Mouse (Mus musculus) MEL (cell line): Measurements from ENCODE around the gene Lman1l. TPM values are rescaled to one million over a fixed set of nuclear protein-coding genes. Genes with fewer than 3 reads are reported as not detected.

Experiments
- DNase-seq: peaks from one replicate; pipeline ENCODE4 v3.0.0; 2011; ENCODE audit warnings: low read depth, low spot score
- H3K27ac ChIP-seq: 2 replicates; pipeline ENCODE4 v1.5.1; 2012; ENCODE audit warnings: low read depth, mild to moderate bottlenecking, control low read depth, low read length, moderate library complexity; ENCODE audit not compliant: control insufficient read depth
- H3K27me3 ChIP-seq, 2 experiments: fragments of 150-350 bp in 1 of 2; sonication (generic) in 1 of 2; 2 replicates each; pipeline ENCODE4 v1.6.1; 2012; ENCODE audit warnings: low read length in 2 of 2, mild to moderate bottlenecking in 2 of 2, improper control_type of control experiment in 1 of 2, moderate library complexity in 1 of 2; ENCODE audit not compliant: insufficient read depth in 2 of 2, control insufficient read depth in 1 of 2
- H3K36me3 ChIP-seq, 2 experiments: 2 replicates each; pipeline ENCODE4 v1.6.1; 2012 to 2014; ENCODE audit warnings: low read length in 2 of 2, improper control_type of control experiment in 1 of 2, inconsistent platforms in 1 of 2, mild to moderate bottlenecking in 1 of 2; ENCODE audit not compliant: insufficient read depth in 2 of 2, control insufficient read depth in 1 of 2
- H3K4me1 ChIP-seq, 2 experiments: fragments of 150-350 bp in 1 of 2; sonication (generic) in 1 of 2; 2 replicates each; pipeline ENCODE4 v1.6.1; 2012; ENCODE audit warnings: low read length in 2 of 2, improper control_type of control experiment in 1 of 2, mild to moderate bottlenecking in 1 of 2; ENCODE audit not compliant: insufficient read depth in 2 of 2, control insufficient read depth in 1 of 2
- H3K4me3 ChIP-seq, 2 experiments: fragments of 150-350 bp in 1 of 2; sonication (generic) in 1 of 2; 2 replicates each; pipeline ENCODE4 v1.5.1; 2012; ENCODE audit warnings: low read depth in 2 of 2, low read length in 2 of 2, mild to moderate bottlenecking in 2 of 2, moderate library complexity in 2 of 2, control low read depth in 1 of 2, improper control_type of control experiment in 1 of 2; ENCODE audit not compliant: control insufficient read depth in 1 of 2, insufficient read depth in 1 of 2
- H3K79me2 ChIP-seq: 2 replicates; pipeline ENCODE4 v1.6.1; 2012; ENCODE audit warnings: mild to moderate bottlenecking, low read length, moderate library complexity; ENCODE audit not compliant: control insufficient read depth, poor library complexity, insufficient read depth
- H3K9ac ChIP-seq: 2 replicates; pipeline ENCODE4 v1.6.1; 2012; ENCODE audit warnings: low read depth, mild to moderate bottlenecking, control low read depth, low read length, moderate library complexity; ENCODE audit not compliant: control insufficient read depth, poor library complexity, severe bottlenecking
- H3K9me3 ChIP-seq: fragments of 150-350 bp; sonication (generic); replicated peaks from 2 replicates; pipeline ENCODE4 v1.6.1; 2012; ENCODE audit warnings: mild to moderate bottlenecking, low read length, improper control_type of control experiment, moderate library complexity; ENCODE audit not compliant: insufficient read depth
- BHLHE40 ChIP-seq: IDR thresholded peaks from 2 replicates; pipeline ENCODE4 v1.6.1; 2012; ENCODE audit warnings: low read depth, mild to moderate bottlenecking, inconsistent platforms, low read length, improper control_type of control experiment, borderline replicate concordance
- CHD1 ChIP-seq: IDR thresholded peaks from 2 replicates; pipeline ENCODE4 v1.6.1; 2012; ENCODE audit warnings: low read depth, mild to moderate bottlenecking, inconsistent platforms, low read length, improper control_type of control experiment
- CTCF ChIP-seq, 3 experiments: IDR thresholded peaks in 2 of 3; conservative IDR thresholded peaks in 1 of 3; 2 replicates each; pipeline ENCODE4 v1.5.1; 2011 to 2012; ENCODE audit warnings: low read length in 3 of 3, low read depth in 2 of 3, mild to moderate bottlenecking in 2 of 3, improper control_type of control experiment in 1 of 3, inconsistent platforms in 1 of 3, mixed read lengths in 1 of 3, moderate library complexity in 1 of 3; ENCODE audit not compliant: control insufficient read depth in 1 of 3, insufficient read depth in 1 of 3, poor library complexity in 1 of 3, severe bottlenecking in 1 of 3
- E2F4 ChIP-seq: IDR thresholded peaks from 2 replicates; pipeline ENCODE4 v1.6.1; 2011; ENCODE audit warnings: low read depth, low read length, improper control_type of control experiment, borderline replicate concordance
- EP300 ChIP-seq, 2 experiments: IDR thresholded peaks; 2 replicates each; pipeline ENCODE4 v1.6.1; 2011; ENCODE audit warnings: improper control_type of control experiment in 2 of 2, low read length in 2 of 2, low read depth in 1 of 2, mild to moderate bottlenecking in 1 of 2
- ETS1 ChIP-seq: IDR thresholded peaks from 2 replicates; pipeline ENCODE4 v1.6.1; 2012; ENCODE audit warnings: low read depth, mild to moderate bottlenecking, inconsistent platforms, low read length, improper control_type of control experiment, moderate library complexity
- GABPA ChIP-seq: IDR thresholded peaks from 2 replicates; pipeline ENCODE4 v1.6.1; 2012; ENCODE audit warnings: low read depth, mild to moderate bottlenecking, inconsistent platforms, low read length, improper control_type of control experiment, moderate library complexity
- GATA1 ChIP-seq: IDR thresholded peaks from 2 replicates; pipeline ENCODE4 v1.6.1; 2011; ENCODE audit warnings: low read depth, low read length, improper control_type of control experiment
- KAT2A ChIP-seq: conservative IDR thresholded peaks from 2 replicates; pipeline ENCODE4 v1.6.1; 2012; ENCODE audit warnings: low read depth, low read length, improper control_type of control experiment, inconsistent platforms
- MEF2A ChIP-seq: IDR thresholded peaks from 2 replicates; pipeline ENCODE4 v1.6.1; 2014; ENCODE audit warnings: low read depth, mild to moderate bottlenecking, inconsistent platforms, low read length, improper control_type of control experiment; ENCODE audit not compliant: poor library complexity, insufficient replicate concordance, severe bottlenecking; ENCODE audit errors: extremely low read depth
- MXI1 ChIP-seq: IDR thresholded peaks from 2 replicates; pipeline ENCODE4 v1.6.1; 2011; ENCODE audit warnings: mild to moderate bottlenecking, low read depth, low read length, improper control_type of control experiment
- MYB ChIP-seq: IDR thresholded peaks from 2 replicates; pipeline ENCODE4 v1.6.1; 2011; ENCODE audit warnings: mild to moderate bottlenecking, low read depth, low read length, improper control_type of control experiment
- MYC ChIP-seq: IDR thresholded peaks from 2 replicates; pipeline ENCODE4 v1.6.1; 2011; ENCODE audit warnings: low read depth, mild to moderate bottlenecking, low read length, improper control_type of control experiment, moderate library complexity
- NELFE ChIP-seq: IDR thresholded peaks from 2 replicates; pipeline ENCODE4 v1.6.1; 2011; ENCODE audit warnings: low read depth, low read length, improper control_type of control experiment
- NRF1 ChIP-seq: IDR thresholded peaks from 2 replicates; pipeline ENCODE4 v1.6.1; 2014; ENCODE audit warnings: low read depth, mild to moderate bottlenecking, inconsistent platforms, low read length, improper control_type of control experiment, moderate library complexity; ENCODE audit not compliant: poor library complexity, insufficient read depth, severe bottlenecking
- POLR2A ChIP-seq, 2 experiments: IDR thresholded peaks; 2 replicates each; pipeline ENCODE4 v1.6.1; 2011 to 2012; ENCODE audit warnings: low read length in 2 of 2, mild to moderate bottlenecking in 2 of 2, control low read depth in 1 of 2, improper control_type of control experiment in 1 of 2, low read depth in 1 of 2, moderate library complexity in 1 of 2; ENCODE audit not compliant: control insufficient read depth in 1 of 2, insufficient read depth in 1 of 2, poor library complexity in 1 of 2
- RAD21 ChIP-seq: IDR thresholded peaks from 2 replicates; pipeline ENCODE4 v1.6.1; 2011; ENCODE audit warnings: mild to moderate bottlenecking, low read depth, low read length, improper control_type of control experiment
- RCOR1 ChIP-seq: IDR thresholded peaks from 2 replicates; pipeline ENCODE4 v1.6.1; 2012; ENCODE audit warnings: low read depth, mild to moderate bottlenecking, inconsistent platforms, low read length, improper control_type of control experiment
- SIN3A ChIP-seq: IDR thresholded peaks from 2 replicates; pipeline ENCODE4 v1.6.1; 2012; ENCODE audit warnings: low read length, improper control_type of control experiment, inconsistent platforms
- SMC3 ChIP-seq: IDR thresholded peaks from 2 replicates; pipeline ENCODE4 v1.6.1; 2011; ENCODE audit warnings: low read depth, low read length, improper control_type of control experiment
- TAL1 ChIP-seq: IDR thresholded peaks from 2 replicates; pipeline ENCODE4 v1.6.1; 2012; ENCODE audit warnings: mild to moderate bottlenecking, inconsistent platforms, low read length, moderate library complexity, mixed read lengths
- TBP ChIP-seq: IDR thresholded peaks from 2 replicates; pipeline ENCODE4 v1.8.0; 2011; ENCODE audit warnings: low read depth, low read length, improper control_type of control experiment
- TCF12 ChIP-seq: IDR thresholded peaks from 2 replicates; pipeline ENCODE4 v1.6.1; 2014; ENCODE audit warnings: low read depth, mild to moderate bottlenecking, inconsistent platforms, low read length, improper control_type of control experiment, moderate library complexity
- USF1 ChIP-seq: IDR thresholded peaks from 2 replicates; pipeline ENCODE4 v1.6.1; 2014; ENCODE audit warnings: low read depth, mild to moderate bottlenecking, inconsistent platforms, low read length, improper control_type of control experiment, moderate library complexity
- ZC3H11A ChIP-seq: IDR thresholded peaks from 2 replicates; pipeline ENCODE4 v1.6.1; 2012; ENCODE audit warnings: low read depth, mild to moderate bottlenecking, inconsistent platforms, low read length, improper control_type of control experiment
- ZMIZ1 ChIP-seq: IDR thresholded peaks from 2 replicates; pipeline ENCODE4 v1.6.1; 2012; ENCODE audit warnings: low read depth, mild to moderate bottlenecking, inconsistent platforms, low read length, improper control_type of control experiment, moderate library complexity
- ZNF384 ChIP-seq: IDR thresholded peaks from 2 replicates; pipeline ENCODE4 v1.6.1; 2012; ENCODE audit warnings: low read depth, mild to moderate bottlenecking, inconsistent platforms, low read length, improper control_type of control experiment
- polyA plus RNA-seq, 2 experiments: library from polyadenylated mRNA; stranded (reverse) in 1 of 2; unstranded in 1 of 2; fragments of >175 nt in 1 of 2; fragments of >200 nt in 1 of 2; gene quantifications; 2 replicates each; pipeline versions ENCODE4 v1.2.1 to v1.2.4; 2012; ENCODE audit warnings: low replicate concordance in 2 of 2, low read depth in 1 of 2; ENCODE audit not compliant: insufficient read length in 2 of 2, insufficient read depth in 1 of 2, missing spikeins in 1 of 2
- total RNA-seq: library from RNA; depleted of rRNA; stranded (reverse); fragments of 300-350 nt; gene quantifications from 2 replicates; pipeline ENCODE4 v1.2.3, GENCODE M21; 2012

Lman1l gene
- total and polyA plus RNA-seq, 3 experiments = 0.08 to 0.11 TPM; not detected in 1

DNA sequence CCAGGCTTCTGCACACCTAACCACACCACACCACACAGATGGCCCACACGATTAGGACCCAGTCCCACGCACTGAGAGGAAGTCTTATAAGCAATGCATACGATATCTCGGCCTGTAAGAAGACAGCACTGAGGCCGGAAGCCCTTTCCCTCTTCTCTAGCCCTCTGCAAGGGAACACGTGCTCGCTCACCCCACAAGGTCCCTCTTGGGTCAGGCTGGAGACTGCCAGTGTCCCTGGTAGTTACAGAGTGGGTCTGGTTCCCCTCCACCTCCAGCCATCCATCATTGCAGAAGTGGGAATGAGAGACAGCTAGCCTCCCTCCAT lies 23.2 kb upstream of the Lman1l start (continued):
- TF ChIP-seq RAD21 (no peak), KAT2A (no peak), TCF12 (peak; percentile 89), ZC3H11A (no peak), NELFE (peak; percentile 60; the same call in 1 of the 2 replicates), SMC3 (no peak), USF1 (peak; percentile 83), TBP (peak; percentile 89), E2F4 (no peak), EP300 (IDR thresholded peaks at IDR 0.05; ENCODE audit: low read depth in 1 of 2, low read length in 2 of 2) (peak; percentile 74 to 87), GATA1 (peak; percentile 92), RCOR1 (0 out of 2 replicates have a peak, but pooled peaks have one; percentile 1), CHD1 (no peak), MEF2A (no peak), BHLHE40 (no peak; the same call in 1 of the 2 replicates), MYC (peak; percentile 99), CTCF (IDR thresholded peaks at IDR 0.05 in 2 of 3, conservative IDR thresholded peaks at IDR 0.05 in 1 of 3; ENCODE audit: control insufficient read depth in 1 of 3, insufficient read depth in 1 of 3, low read depth in 2 of 3, low read length in 3 of 3, poor library complexity in 1 of 3, severe bottlenecking in 1 of 3) (no peak), SIN3A (peak; percentile 92), POLR2A (IDR thresholded peaks at IDR 0.05; ENCODE audit: control insufficient read depth in 1 of 2, insufficient read depth in 1 of 2, low read depth in 1 of 2, low read length in 2 of 2, poor library complexity in 1 of 2) (peak in 1 of 2 experiments; percentile 81; a peak in 2 of 4 replicates), NRF1 (no peak), MXI1 (peak; percentile 99), MYB (no peak)

DNA sequence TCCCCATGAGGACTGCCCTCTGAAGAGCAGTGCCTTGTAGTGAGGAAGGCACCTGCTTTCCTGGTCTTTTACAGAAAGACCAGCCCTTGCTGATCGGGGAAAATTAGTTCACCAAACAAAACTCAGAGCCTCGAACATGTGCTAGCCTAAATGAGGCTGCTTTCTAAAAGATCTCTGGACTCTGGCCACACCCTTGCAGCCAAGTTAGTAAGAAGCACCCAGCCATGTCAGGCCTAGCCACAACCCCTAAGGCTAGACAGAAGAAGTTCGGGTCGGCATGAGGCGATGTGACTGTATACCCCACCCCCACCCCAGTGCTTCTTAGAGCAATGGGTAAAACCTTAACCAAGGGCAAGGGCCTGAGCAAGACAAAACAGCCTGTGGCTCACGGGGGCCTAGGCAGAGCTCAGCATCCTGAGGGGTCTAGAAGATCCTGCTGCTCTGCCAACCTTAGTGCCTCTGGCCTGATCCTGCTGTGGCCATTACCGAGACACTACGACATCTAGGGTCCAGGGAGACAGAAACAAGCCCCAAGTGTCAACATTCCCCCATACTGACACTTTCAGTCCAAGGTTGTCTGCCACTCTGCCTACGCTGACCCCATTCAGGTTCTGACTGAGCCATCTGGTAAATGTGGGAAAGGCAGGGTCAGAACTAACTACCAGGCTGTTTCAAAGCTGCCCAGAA lies 22.7 kb upstream of the Lman1l start:
- peaks cover 0 to 56% of the 10 kb centered on the region in 2 experiments; a peak in 3 of 4 replicates for H3K36me3 ChIP-seq
- H3K27me3 ChIP-seq = no peaks in the 10 kb centered on the region
- peak overlapping the region; percentile 98 for H3K9ac ChIP-seq
- peak; percentile 47 for DNase-seq
- peak overlapping the region; percentile 84 for H3K27ac ChIP-seq
- no peak for TF ChIP-seq ETS1
- TF ChIP-seq CHD1 = 0 out of 2 replicates have a peak, but pooled peaks have one; percentile 17
- no peak for TF ChIP-seq TBP
- no peak for TF ChIP-seq MXI1
- TF ChIP-seq TAL1 = no peak
- no peak for TF ChIP-seq KAT2A
- no peak for TF ChIP-seq USF1
- no peak for TF ChIP-seq ZNF384
- no peak for TF ChIP-seq SIN3A
- no peak for TF ChIP-seq GATA1
- TF ChIP-seq MEF2A = no peak
- 0 out of 2 replicates have a peak, but pooled peaks have one; percentile 15 for TF ChIP-seq RCOR1
- TF ChIP-seq ZMIZ1 = peak; percentile 19; the same call in 1 of the 2 replicates
- TF ChIP-seq GABPA = no peak
- TF ChIP-seq, all 39 proteins: peak for 3
- H3K79me2 ChIP-seq = peaks cover 72% of the 10 kb centered on the region
- H3K4me1 ChIP-seq = peaks cover 36 to 72% of the 10 kb centered on the region in 2 experiments
- no peaks in the 10 kb centered on the region for H3K9me3 ChIP-seq
- H3K4me3 ChIP-seq = peak overlapping the region; percentile 85 to 89
